Mouse (Mus musculus) CH12F3 (cell line): ENCODE data around the gene Olfr167.
"Not testable (repeated sequence)": the region's sequence is repeated elsewhere in the genome, so short reads cannot be mapped to it uniquely, and the experiment has no call there.

Experiments
- in situ Hi-C: fragments of 300-500 bp; cut with MboI; formaldehyde crosslinking; loops from 2 replicates; pipeline ENCODE4 v1.14.3; 2020; ENCODE audit warnings: low sequenced_read_pairs

The Olfr167 gene

GRCm38 (mm10) chr16:19522166-19522565, at the start of gene Olfr167:
Gene Olfr167, minus strand, starts transcription at chr16:19522266.
- in situ Hi-C loops: no loop called here

GRCm38 (mm10) chr16:19571709-19572108, 49.6 kb upstream of the Olfr167 start, which contains the start of gene Olfr169:
Gene Olfr169, minus strand, starts transcription at chr16:19571809.
- in situ Hi-C loops: not testable (repeated sequence)

- in situ Hi-C loops: not testable (repeated sequence)
Observed at GRCm38 (mm10) chr16:19553429-19553828, 31.4 kb upstream of the Olfr167 start.

- in situ Hi-C loops: not testable (repeated sequence)
Observed at GRCm38 (mm10) chr16:19552246-19552645, 30.2 kb upstream of the Olfr167 start.

- in situ Hi-C loops: no loop called here
Observed at GRCm38 (mm10) chr16:19535455-19535854, 13.4 kb upstream of the Olfr167 start, which contains the start of gene Olfr168. Gene Olfr168, minus strand, starts transcription at chr16:19535555.

- in situ Hi-C loops: no loop called here
Observed at GRCm38 (mm10) chr16:19483394-19483793, 38.7 kb downstream of the Olfr167 start, which contains the start of gene Olfr166. Gene Olfr166, plus strand, starts transcription at chr16:19483694.

GRCm38 (mm10) chr16:19464365-19464764, 57.7 kb downstream of the Olfr167 start:
- in situ Hi-C loops: no loop called here
